Mouse (Mus musculus): Measurements from ENCODE around the gene Zim1. TPM values are rescaled to one million over a fixed set of nuclear protein-coding genes. Genes with fewer than 3 reads are reported as not detected.

The Zim1 gene
- total RNA-seq (2022): 1 to 10 TPM; 2.5 to 4.0 (median 3.0) TPM

DNA sequence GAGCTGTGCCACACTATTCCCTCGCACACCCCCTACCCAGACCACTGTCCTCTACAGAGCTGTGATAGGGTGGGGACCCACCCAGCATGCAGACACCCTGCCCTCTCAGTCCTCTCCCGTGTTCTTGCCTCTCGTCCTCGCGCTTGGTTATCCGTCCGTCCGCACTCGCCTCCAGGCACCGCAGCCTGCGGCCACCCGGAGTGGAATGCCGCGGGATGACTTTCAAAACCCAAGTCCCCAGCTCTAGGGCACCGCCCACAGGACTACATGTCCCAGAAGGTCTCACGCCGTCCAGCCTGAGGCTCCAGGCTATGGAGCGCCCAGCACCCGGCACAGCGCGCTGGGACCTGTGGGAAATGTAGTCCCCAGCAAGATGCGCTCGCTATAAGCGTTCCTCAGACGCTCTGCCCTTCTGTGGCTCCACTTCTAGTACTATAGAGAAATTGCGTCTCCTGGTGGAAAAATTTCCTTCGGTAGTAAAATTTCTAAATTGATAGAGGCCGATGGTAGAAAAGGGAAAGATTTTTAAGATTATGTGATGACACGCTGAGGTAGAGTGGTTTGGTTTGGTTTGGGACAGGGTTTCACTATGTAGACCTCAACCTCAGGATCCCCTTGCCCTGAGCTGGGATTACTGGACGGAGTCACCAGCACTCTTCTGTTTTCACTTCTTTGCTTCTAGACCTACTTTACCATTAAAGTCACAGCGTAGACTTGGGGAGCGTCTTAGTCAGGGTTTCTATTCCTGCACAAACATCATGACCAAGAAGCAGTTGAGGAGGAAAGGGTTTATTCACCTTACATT, at the start of gene Zim1:
Gene Zim1 (minus strand): TSS at position 210 of the 805 bp plus-strand sequence.
- peak; percentile 73 for DNase-seq

DNA sequence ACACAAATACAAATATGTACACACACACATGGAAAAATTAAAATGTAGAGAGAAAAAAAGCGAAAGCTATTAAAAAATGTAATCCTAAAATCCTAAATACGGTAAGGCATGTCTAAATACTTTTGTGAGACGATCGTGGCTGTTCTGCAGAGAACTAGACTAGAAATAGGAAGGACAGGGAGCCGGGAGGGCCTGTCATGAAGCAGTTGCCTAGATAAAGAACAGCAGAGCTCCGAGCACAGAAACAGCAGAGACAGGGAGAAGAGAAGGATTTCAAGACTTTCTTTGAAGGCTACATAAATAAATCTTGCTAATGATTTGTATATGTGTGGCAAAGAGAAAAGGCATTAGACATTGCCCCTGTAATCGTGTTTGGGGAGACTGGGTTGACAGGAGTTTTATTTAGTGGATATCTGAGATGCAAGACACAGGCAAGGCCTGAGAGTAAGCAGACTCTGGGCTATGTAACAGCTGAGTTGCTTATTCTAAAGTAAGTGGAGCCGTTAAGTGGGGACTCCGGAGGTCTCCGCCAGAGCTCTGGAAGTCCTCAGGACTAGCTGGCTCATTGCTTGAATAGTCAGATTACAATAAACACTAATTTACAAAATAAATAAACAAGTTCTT, 48.1 kb upstream of the Zim1 start:
- DNase-seq: no peak

DNA sequence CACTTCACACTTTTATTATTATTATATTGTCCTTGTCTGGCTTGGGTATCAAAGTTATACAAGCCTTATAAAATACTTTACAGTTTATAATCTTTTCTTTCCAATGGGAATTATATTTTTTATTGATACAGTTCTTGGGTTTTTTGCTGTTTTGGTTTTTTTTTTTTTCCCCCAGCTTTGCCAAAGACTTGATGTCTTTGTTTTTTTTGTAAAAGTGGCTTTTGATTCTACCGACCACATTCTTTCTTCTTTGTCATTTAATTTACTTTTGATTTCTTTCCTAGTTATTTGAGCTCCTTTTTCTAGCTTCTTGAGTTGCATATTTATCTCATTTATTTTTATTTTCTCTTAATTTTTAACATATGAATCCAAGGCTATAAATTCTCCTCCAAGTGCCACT, 39.8 kb upstream of the Zim1 start:
- no peak for DNase-seq

DNA sequence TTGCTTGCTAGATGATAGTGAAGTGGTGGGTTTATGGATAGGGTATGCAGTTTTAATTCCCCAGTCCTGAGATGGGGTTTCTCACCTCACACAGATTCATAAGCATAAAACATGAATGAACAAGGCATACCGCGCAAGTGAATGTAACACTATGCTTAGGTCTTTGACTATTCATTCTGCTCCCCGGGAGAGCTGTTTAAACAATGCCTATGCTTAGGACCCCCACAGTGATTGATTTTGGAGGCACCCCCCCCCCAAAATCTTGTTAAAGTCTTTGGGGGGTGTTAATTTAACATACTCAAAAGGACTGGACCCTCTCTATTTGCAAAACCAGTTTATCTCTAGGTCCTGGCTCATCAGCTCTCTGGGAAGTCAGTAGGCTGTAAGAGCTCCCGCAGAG, 35.7 kb upstream of the Zim1 start:
- DNase-seq: no peak

DNA sequence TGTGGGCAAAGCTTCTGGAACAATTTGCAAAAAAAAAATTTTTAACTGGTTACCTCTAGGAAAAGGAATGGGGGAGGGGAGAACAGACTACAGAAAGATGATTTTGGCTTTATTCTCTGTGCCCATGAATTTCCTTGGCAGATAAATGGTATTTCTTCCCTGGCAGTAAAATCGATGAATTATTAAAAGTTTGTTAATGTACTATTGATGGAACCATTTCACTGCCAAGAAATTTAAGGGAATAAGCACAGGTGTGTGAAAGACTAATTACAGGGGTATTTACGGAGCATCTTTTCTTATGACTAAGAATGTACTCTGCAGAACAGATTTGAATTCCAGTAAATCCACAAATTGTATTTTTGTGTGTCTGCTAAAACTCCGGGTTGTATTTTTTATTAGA, 35.1 kb upstream of the Zim1 start:
- DNase-seq: no peak

DNA sequence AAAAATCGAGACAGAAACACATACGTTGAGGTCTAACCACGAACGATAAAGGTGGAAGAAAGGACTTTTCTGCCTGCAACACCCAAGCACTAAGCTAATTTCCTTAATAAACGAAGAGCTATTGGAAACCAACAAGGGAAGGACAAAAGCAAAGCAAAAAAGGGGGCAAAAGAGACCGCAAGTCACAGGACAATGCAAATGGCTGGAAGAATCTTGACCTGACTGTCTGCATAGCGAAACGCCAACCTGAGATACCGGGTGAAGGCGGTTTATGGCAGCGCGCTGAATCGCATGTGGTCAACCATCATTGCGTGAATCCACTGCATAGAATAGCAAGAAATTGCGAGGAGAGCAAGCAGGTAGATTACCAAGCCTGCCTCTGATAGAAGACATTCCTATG, 34.6 kb upstream of the Zim1 start:
- no peak for DNase-seq

DNA sequence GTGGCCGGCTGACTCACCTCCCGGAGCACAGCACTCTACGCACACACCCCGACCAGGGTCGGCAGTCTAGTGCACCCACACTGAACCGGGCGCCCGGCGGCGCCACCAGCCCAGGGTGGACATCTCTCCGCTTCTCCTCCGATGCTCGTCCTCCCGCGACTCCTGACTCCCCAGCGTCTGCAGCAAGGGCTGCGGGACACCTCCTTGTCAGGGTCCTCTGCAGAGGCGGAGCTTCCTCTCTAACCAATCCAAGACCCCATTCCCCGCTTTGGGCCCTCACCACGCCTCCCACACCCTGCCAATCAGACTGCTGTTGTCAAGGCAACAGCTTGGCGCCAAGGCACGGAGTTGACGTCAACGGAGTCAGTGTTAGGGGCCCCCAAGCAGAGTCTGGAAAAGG, 34.0 kb upstream of the Zim1 start, which contains the start of the genes Peg3 and Usp29:
Gene Peg3 (minus strand): TSS at position 191 of the 400 bp plus-strand sequence.
Gene Usp29 (plus strand): TSS at position 338 of the 400 bp plus-strand sequence.
- DNase-seq: peak; percentile 70

DNA sequence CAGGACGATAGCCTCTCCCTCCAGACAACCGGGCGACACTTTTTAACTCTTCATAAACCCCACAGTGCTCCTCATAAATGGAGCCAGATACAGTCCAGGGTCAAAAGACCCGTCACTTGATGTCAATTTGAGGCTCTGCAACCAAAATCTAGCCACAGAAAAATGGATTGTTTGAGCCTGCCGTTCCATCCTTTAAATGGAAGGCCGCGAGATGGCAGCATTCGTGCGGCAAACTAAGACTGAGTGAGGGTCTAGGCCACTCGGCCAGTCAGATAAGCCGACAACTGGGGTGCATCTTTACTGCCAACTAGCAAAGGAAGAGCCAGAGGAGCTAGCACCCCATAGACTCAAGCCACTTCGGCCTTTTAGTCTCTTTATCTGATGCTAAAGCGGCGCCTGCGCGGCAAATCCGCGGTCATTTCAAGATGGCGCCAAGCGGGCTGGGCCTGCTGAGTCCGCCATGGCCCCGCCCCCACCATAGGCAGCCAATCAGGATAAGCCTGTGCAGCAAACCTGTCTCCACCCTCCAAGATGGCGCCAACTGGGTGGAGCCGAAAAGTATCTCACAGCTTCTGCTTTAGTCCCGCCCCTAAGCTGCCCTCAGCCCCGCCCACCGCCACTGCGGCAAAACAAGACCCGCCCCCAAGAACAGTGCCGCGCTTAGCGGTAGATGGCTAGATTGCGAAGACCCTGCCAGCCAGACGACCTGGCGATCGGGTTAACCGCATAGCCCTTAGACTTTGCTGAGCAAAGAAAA, 33.0 kb upstream of the Zim1 start:
- peak; percentile 94 for DNase-seq

DNA sequence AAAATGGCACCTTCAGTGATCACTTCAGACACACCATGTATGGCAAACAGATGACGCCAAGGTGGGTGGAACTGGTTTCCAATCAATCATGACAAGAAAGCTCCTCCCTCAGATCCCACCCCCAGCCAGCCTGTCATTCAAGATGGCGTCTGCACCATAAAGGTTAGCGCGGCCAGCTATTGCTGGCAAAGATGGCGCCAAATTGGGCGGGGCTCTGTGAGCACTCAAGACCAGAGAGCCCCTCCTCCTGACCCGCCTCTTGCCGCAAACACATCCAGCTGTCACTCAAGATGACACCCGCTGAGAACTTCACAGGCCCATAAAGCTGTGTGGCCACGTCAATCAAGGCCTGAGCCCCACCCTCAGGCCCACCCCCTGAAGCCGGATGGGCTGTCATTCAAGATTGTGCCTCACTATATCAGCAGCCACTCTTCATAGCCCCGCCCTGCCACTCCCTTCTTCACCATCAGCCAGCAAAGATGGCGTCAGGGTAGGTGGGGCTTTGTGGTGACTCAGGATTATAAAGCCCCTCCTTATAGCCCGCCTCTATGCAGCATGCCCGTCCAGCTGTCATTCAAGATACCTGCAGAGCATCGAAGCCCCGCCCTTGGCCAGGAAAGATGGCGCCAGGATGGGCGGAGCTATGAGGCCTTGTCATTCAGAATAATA, 32.1 kb upstream of the Zim1 start:
- DNase-seq: peak; percentile 93

DNA sequence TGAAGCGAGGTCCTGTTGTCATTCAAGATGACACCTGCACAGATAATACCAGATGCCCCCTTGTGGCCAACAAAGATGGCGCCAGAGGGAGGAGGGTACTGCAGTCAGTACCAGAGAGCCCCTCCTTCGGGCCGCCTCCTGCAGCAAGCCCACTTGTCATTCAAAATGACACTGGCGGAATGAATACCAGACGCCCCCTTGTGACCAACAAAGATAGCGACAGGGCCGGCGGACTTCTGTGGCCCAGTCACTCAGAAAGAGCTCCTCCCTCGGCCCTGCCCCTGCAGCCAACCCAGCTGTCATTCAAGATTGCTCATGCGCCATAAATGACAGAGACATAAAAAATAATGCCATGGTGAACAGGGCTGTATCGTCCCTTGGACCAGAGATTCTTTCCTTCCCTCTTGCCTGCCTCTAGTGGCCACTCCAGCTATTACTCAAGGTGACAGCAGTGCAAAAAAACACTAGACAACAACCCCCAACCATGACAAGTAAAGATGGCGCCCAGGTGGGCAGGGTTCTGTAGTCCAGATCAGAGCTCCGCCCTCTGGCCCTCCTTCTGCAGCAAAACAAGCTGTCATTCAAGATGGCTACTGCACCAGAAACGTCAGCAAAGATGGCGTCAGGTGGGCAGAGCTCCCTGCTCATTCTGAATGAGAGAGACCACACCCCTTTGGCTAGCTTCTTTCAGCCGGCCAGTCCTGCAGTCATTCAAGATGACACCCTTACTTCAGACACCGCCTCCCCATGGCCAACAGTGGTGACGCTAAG, 31.3 kb upstream of the Zim1 start:
- peak; percentile 87 for DNase-seq

DNA sequence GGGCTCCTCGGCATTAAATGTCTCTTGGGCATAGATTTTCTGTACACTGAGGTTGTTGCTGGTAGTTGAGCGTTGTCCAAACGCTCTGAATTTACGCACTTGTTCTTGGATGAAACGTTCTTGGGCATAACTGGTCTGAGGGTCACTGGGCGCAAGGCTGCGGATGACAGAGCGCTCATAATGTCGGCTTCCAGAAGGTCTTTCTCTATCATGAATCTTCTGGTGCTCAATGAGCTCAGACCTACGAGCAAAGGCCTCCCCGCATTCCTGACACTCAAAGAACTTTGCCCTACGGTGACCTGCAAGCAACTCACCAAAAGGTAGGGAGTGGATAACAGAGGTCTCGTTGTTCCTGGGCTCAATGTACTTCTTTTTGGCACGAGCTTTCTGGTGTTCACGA, 13.1 kb upstream of the Zim1 start:
- no peak for DNase-seq

DNA sequence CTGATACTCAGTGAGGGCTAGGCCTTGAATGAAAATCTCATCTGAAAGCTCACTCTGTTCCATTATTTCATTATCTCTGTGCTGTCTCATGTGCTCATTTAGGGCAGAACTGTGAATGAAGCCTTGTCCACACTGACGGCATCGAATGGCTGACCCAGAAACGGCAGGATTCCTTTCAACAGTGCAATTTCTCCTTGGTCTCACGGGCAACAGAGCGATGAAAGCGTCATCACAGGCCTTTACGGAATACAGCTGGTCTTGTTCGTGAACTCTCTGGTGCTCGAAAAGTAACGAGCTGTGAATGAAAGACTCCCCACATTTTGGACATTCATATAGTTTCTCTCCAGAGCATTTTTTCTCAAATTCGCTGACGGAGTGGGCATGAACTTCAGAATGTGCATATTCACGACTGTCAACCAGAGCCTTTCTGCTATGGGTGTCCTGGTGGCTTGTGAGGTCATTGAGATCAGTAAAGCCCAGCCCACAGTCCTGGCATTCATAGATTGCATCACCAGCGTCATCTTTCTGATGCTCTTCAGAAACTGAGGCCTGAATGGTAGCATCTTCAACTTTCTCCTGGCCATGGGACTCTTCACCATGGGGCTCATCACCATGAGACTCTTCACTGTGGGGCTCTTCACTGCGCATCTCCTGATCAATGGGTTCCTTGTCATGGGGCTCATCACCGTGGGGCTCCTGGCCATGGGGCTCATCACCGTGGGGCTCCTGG, 12.4 kb upstream of the Zim1 start:
- DNase-seq: no peak

DNA sequence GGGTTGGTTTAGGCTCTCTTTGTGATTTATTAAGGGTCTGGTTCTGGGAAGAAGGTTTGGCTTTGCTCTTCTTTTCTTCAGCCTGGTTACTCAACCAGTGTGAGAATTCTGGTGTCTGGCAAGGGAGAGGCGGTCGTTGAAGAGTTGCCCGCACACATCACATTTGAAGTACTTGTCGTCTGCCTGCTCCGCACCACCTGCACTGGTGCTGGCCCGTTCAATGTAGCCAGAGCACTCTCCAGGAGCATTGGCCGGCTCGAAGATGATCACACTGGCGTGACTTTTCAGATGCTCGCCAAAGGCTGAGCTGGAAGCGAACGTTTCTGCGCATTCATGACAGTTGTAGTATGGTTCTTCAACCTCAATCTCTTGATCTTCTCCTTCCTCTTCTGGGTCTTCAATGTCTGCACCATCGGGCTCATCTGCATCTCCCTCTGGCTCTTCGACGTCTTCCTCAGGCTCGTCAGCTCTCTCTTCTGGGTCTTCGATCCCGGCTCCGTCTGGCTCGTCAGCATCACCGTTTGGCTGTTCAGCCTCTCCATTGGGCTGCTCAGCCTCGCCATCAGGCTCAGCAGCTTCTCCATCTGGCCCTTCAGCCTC, 11.3 kb upstream of the Zim1 start:
- DNase-seq: no peak

DNA sequence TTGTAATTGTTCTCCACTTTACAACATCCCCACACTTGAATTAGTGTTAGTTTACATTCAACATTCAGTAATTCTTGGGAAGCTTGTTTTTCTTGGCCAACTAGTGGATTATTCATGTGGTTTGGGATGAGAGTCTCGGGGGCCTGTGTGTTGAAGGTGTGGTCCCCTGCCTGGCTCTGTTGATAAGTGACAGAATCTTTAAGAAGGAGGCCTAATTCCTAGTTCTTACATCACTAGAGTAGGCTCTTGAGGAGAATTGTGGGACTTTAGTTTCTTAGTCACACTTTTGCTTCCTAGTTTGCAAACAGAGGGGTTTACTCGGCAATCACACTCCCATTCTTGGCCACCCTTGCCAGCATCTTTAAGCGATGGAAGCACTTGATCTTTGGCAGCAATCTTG, 3.0 kb upstream of the Zim1 start:
- no peak for DNase-seq

DNA sequence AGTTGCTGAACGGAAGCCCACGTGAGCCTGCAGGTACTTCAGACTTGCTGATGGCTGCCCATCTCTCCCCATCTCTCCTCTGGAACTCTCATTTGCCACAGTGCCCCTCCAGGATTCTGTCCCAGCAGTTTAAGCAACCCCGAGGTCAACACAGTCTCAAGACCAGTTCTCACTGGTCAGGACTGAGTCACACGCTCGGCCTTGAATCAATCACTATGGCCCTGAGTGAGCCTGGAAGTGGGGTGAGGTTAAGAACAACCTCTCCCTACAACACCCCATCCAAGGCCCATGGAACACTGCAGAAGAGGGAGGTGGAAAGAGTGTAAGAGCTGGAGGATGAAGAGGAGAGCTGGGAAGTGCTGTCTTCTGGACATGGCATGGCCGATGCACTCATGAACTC, 10.7 kb downstream of the Zim1 start:
- DNase-seq: peak; percentile 78

DNA sequence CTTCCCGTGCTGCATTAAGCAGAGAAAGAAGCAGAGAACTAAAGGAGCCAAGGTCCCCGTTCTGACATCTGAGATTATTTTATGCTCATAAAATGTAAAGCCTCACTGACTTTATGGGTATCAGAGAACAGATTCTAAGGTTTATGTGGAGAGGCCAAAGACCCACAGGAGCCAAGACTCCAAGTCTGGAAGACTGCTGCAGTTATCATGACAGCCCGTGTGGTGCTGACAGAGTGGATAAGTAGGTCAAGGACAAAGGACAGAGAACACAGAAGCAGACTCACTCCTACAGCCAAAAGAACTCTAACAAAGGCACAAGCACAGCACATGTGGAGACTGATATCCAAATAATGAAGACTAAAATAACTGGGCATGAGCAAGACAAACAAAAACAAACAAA, 29.5 kb downstream of the Zim1 start:
- DNase-seq: peak; percentile 11

DNA sequence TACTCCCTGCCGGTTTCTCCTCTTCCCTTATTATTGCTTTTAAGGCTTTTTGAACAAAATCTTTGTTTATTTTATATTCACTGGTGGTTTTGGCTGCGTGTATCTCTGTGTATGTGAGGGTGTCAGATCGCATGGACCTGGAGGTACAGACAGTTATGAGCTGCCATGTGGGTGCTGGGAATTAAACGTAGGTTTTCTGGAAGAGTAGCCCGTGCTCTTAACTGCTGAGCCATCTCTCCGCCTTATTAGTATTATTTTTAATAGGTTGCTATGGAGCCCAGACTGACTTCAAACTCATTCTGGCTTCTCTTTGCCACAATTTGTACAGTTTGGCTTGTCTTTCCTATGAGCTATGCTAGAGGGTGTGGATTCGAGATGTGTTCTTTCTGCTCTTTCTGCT, 32.8 kb downstream of the Zim1 start:
- DNase-seq: no peak

DNA sequence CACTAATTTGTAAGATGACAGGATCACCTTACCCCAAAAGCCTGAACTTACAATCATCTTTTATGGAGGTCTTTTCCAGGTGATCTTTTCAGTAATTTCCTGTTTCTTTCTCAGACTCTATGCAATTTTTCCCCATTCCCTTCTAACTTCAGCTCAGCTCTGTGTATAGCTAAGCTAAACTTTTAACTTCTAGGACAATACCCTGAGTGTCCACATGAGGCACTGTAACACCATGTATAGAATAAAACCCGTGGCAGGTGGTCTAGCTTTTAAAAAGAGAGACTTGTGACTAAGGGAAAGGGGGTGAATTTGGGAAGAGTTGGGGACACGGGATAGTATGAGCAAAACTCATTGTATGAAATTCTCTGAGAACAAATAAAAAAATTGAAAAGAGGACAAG, 36.6 kb downstream of the Zim1 start:
- no peak for DNase-seq

DNA sequence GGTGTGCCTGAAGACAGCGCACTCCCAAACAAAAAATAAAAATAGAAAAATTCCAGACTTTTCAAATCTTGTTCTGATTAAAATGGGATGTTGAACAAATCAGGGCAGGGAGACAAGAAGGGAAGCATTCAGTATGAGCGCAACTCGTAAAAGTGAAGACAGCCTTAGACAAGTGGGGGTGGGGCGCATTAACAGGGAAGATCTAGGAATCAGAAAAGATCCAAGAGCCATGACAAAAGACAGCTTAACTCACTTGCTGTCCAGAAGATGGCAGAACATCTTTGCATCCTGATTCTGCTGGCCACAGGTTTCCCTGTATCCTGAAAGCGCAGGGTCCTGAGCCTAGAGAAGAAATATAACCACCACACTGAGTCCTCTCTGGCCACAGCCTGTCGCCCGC, 37.6 kb downstream of the Zim1 start:
- no peak for DNase-seq

DNA sequence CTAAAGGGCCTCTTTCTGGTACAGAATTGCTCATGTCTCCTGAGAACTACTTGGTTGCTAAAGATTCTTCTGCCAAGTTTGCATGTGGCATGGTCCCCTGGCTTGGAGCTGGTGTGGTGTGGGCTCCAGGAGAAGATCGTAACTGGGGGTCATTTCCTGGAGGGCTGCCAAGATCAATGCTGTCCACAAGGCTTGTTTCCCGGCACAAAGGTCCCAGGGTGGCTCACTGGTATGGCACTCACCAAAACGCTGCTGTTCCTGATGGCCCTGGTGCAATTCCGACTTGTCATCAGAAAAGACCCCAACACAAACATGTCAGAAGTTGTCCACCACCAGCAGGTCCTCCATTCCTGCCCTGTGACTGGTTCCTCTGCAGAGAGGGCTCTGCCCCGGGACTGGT, 44.1 kb downstream of the Zim1 start:
- no peak for DNase-seq

DNA sequence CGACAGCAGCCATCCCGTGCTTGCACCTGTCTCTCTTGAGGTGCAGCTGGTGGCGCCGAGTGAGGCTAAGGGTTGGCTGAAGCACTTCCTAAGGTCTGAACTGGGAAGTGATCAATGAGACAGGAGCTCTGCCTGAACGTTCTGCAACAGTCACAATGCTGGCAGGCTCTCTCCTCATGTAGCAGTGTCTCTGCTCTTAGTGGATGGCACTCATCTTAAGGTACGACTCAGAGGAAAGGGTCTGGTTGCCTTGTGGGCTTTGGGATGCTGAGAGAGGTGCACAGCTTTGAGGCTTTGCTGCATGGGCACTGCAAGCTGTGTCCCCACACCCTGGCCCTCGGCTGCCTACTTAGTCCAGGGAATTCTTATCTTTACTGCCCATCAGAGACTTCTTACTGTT, 45.0 kb downstream of the Zim1 start:
- DNase-seq: no peak

Measured in adrenal gland, adult 8-10 months (tissue).